Mouse (Mus musculus): Measurements from ENCODE around the gene Scube1.

The Scube1 gene

GRCm38 (mm10) chr15:83724886-83725269, at the start of gene Scube1:
Scube1 (minus strand) TSS chr15:83725021.
- DNase-seq (ENCODE audit: low spot score in 2 of 2): peak in 1 of 2 experiments; percentile 6

- DNase-seq (ENCODE audit: low spot score in 2 of 2): no peak
Measured at GRCm38 (mm10) chr15:83772953-83773352, 48.1 kb upstream of the Scube1 start.

GRCm38 (mm10) chr15:83772460-83772859, 47.6 kb upstream of the Scube1 start:
- DNase-seq (ENCODE audit: low spot score in 2 of 2): no peak

- DNase-seq (ENCODE audit: low spot score in 2 of 2): no peak
Measured at GRCm38 (mm10) chr15:83771346-83772053, 46.7 kb upstream of the Scube1 start.

- DNase-seq (ENCODE audit: low spot score in 2 of 2): no peak
Measured at GRCm38 (mm10) chr15:83765388-83766029, 40.7 kb upstream of the Scube1 start.

GRCm38 (mm10) chr15:83761512-83761911, 36.7 kb upstream of the Scube1 start:
- no peak for DNase-seq (ENCODE audit: low spot score in 2 of 2)

GRCm38 (mm10) chr15:83760683-83761082, 35.9 kb upstream of the Scube1 start:
- DNase-seq (ENCODE audit: low spot score in 2 of 2): peak in 1 of 2 experiments; percentile 5

GRCm38 (mm10) chr15:83758958-83759357, 34.1 kb upstream of the Scube1 start:
- DNase-seq (ENCODE audit: low spot score in 2 of 2): no peak

- no peak for DNase-seq (ENCODE audit: low spot score in 2 of 2)
Measured at GRCm38 (mm10) chr15:83756742-83757141, 31.9 kb upstream of the Scube1 start.

- DNase-seq (ENCODE audit: low spot score in 2 of 2): no peak
Measured at GRCm38 (mm10) chr15:83749436-83749835, 24.6 kb upstream of the Scube1 start.

GRCm38 (mm10) chr15:83748986-83749385, 24.2 kb upstream of the Scube1 start:
- DNase-seq (ENCODE audit: low spot score in 2 of 2): no peak

- DNase-seq (ENCODE audit: low spot score in 2 of 2): no peak
Measured at GRCm38 (mm10) chr15:83746311-83746710, 21.5 kb upstream of the Scube1 start.

GRCm38 (mm10) chr15:83742018-83742417, 17.2 kb upstream of the Scube1 start:
- no peak for DNase-seq (ENCODE audit: low spot score in 2 of 2)

- no peak for DNase-seq (ENCODE audit: low spot score in 2 of 2)
Measured at GRCm38 (mm10) chr15:83740676-83741422, 16.0 kb upstream of the Scube1 start.

GRCm38 (mm10) chr15:83727626-83728025, 2.8 kb upstream of the Scube1 start:
- DNase-seq (ENCODE audit: low spot score in 2 of 2): peak in 1 of 2 experiments; percentile 15

- DNase-seq (ENCODE audit: low spot score in 2 of 2): no peak
Measured at GRCm38 (mm10) chr15:83726741-83727140, 1.9 kb upstream of the Scube1 start.

GRCm38 (mm10) chr15:83725556-83726200, 857 bp upstream of the Scube1 start:
- no peak for DNase-seq (ENCODE audit: low spot score in 2 of 2)

- no peak for DNase-seq (ENCODE audit: low spot score in 2 of 2)
Measured at GRCm38 (mm10) chr15:83724160-83724885, 498 bp downstream of the Scube1 start.

- no peak for DNase-seq (ENCODE audit: low spot score in 2 of 2)
Measured at GRCm38 (mm10) chr15:83715582-83716228, 9.1 kb downstream of the Scube1 start.

- DNase-seq (ENCODE audit: low spot score in 2 of 2): no peak
Measured at GRCm38 (mm10) chr15:83712798-83713197, 12.0 kb downstream of the Scube1 start.

- no peak for DNase-seq (ENCODE audit: low spot score in 2 of 2)
Measured at GRCm38 (mm10) chr15:83712361-83712760, 12.5 kb downstream of the Scube1 start.
